Mouse (Mus musculus) hindbrain, embryonic 16.5 days (tissue): ENCODE measurements around the gene Fggy. TPM values are rescaled to one million over a fixed set of nuclear protein-coding genes. Genes with fewer than 3 reads are reported as not detected.

Source experiments
- ATAC-seq: fragments of 200-750 bp; cut with Nextera tagmentation; 2 replicates; pipeline ENCODE4 v1.8.0; 2017; ENCODE audit warnings: moderate TSS enrichment, moderate library complexity
- H3K27ac ChIP-seq: fragments of 300-500 bp; sonication (generic); 2 replicates; pipeline ENCODE4 v1.5.1; 2014; ENCODE audit warnings: low read depth, mild to moderate bottlenecking, control low read depth, low read length, moderate library complexity
- H3K27me3 ChIP-seq: fragments of 300-500 bp; sonication (generic); replicated peaks from 2 replicates; pipeline ENCODE4 v1.6.1; 2014; ENCODE audit warnings: low read length; ENCODE audit not compliant: control insufficient read depth, insufficient read depth
- H3K36me3 ChIP-seq: fragments of 300-500 bp; sonication (generic); 2 replicates; pipeline ENCODE4 v1.6.1; 2014; ENCODE audit warnings: mild to moderate bottlenecking, low read length, moderate library complexity, mixed read lengths; ENCODE audit not compliant: control insufficient read depth, insufficient read depth
- H3K4me1 ChIP-seq: fragments of 300-500 bp; sonication (generic); 2 replicates; pipeline ENCODE4 v1.6.1; 2014; ENCODE audit warnings: low read depth, low read length; ENCODE audit not compliant: control insufficient read depth, insufficient read depth
- H3K4me2 ChIP-seq: fragments of 300-500 bp; sonication (generic); 2 replicates; pipeline ENCODE4 v1.6.1; 2014; ENCODE audit warnings: mild to moderate bottlenecking, low read length, control low read depth, moderate library complexity
- H3K4me3 ChIP-seq: fragments of 300-500 bp; sonication (generic); 2 replicates; pipeline ENCODE4 v1.5.1; 2014; ENCODE audit warnings: mild to moderate bottlenecking, low read length, control low read depth, moderate library complexity
- H3K9ac ChIP-seq: fragments of 300-500 bp; sonication (generic); 2 replicates; pipeline ENCODE4 v1.6.1; 2014; ENCODE audit warnings: low read depth, mild to moderate bottlenecking, control low read depth, low read length, moderate library complexity
- H3K9me3 ChIP-seq: fragments of 300-500 bp; sonication (generic); 2 replicates; pipeline ENCODE4 v1.6.1; 2014; ENCODE audit warnings: mild to moderate bottlenecking, low read length, moderate library complexity; ENCODE audit not compliant: control insufficient read depth
- WGBS: fragments of 180-500 bp; shearing (Covaris S2); extraction: QIAGEN DNeasy Blood & Tissue Kit; methylation state at CpG from one replicate; pipeline ENCODE4 v1.1.7; 2014; 5-methylcytosine and 5-hydroxymethylcytosine counted together
- polyA plus RNA-seq: library from polyadenylated mRNA; unstranded; fragments of >200 nt; fragmentation: Nextera tagmentation; extraction: Ambion mirVana; gene quantifications from 2 replicates; pipeline ENCODE4 v1.2.1, GENCODE M21; 2015

Fggy gene
- polyA plus RNA-seq, 1 experiment from 2014 or later = 8.8 TPM

DNA sequence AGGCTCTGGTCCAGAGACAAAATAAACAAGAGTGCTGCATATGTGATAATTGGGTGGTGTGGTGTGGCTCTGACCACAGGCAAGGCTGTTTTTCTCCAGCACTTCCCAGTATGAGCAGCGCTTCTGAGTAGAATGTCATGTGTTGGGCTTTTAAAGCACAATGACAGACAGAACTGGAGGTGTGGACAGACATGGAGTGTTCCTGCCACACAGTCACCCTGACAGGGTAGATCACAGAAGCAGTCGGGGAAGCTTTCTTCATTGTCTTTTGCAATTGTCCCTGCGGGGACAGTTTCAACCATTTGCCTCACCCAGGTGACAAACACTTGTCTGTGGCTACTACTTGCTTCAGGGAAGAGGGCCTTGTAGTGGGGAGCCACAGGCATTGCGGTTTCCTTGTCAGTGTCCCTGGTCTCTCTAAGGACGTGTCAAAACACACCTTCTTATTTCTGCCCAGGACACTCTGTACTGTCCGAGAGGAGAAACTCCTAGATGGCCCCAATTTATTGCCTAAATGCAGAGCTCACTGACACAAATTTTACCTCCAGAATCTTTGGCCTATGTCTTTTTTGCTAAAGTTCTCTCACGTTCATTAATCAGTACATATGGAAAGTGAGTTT lies 183.9 kb downstream of the Fggy start:
- no peak overlapping the region for H3K9ac ChIP-seq
- WGBS = 81% methylated on average over 7 of the region's 7 CpGs
- H3K4me2 ChIP-seq = no peak overlapping the region
- no peaks in the 10 kb centered on the region for H3K4me1 ChIP-seq
- H3K27ac ChIP-seq = no peak overlapping the region
- no peaks in the 10 kb centered on the region for H3K36me3 ChIP-seq
- H3K27me3 ChIP-seq = no peaks in the 10 kb centered on the region
- no peak overlapping the region for H3K4me3 ChIP-seq
- no peaks in the 10 kb centered on the region for H3K9me3 ChIP-seq
- ATAC-seq = no peak

DNA sequence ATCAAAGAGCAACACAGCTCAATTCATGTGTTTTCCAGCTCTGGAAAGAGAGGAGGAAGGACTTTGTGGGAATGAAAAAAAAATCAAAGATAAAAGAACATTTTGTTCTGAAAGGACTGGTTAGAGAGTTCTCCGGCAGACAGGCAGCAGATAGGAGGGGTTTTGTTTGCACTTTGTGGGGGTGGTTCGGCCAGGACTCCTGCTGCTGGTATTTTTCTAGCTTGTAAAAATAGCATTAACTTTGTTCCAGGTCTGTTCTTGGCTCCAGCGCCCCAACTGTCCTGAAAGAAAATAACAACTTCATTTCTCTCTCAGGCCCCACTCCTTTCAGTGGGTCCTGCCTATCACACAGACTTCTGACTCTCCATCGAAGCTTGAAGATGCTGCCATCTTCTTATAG lies 185.7 kb downstream of the Fggy start:
- Histone ChIP-seq H3K27me3 (no peaks in the 10 kb centered on the region), H3K36me3 (no peaks in the 10 kb centered on the region), H3K9me3 (no peaks in the 10 kb centered on the region), H3K9ac (no peak overlapping the region), H3K27ac (no peak overlapping the region), H3K4me3 (no peak overlapping the region), H3K4me2 (no peak overlapping the region), H3K4me1 (no peaks in the 10 kb centered on the region)
- WGBS = 42% methylated on average over 4 of the region's 4 CpGs
- ATAC-seq = no peak

DNA sequence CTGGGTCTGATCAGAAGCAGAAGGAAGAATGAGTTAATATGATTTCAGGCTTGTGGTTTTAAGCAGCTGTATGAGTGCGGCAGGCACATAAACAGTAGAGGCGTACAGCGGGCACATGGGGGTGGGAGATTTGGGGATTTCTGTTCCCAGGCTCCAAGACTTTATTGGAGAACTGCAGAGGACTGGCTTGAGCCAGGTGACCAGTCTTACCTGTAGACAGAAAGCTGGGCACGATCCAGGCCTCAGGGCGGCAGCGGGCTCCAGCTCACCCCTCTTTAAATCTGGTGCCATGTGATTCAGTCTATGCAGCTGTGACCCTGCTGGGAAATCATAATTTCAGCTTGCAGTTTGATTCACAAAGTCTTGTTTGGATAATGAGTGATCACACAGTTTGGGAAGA lies 189.6 kb downstream of the Fggy start:
- Histone ChIP-seq H3K36me3 (no peaks in the 10 kb centered on the region), H3K4me2 (no peak overlapping the region), H3K4me3 (no peak overlapping the region), H3K27ac (no peak overlapping the region), H3K27me3 (no peaks in the 10 kb centered on the region), H3K9ac (no peak overlapping the region), H3K9me3 (no peaks in the 10 kb centered on the region), H3K4me1 (no peaks in the 10 kb centered on the region)
- ATAC-seq = no peak
- WGBS = 94% methylated on average over 6 of the region's 6 CpGs

DNA sequence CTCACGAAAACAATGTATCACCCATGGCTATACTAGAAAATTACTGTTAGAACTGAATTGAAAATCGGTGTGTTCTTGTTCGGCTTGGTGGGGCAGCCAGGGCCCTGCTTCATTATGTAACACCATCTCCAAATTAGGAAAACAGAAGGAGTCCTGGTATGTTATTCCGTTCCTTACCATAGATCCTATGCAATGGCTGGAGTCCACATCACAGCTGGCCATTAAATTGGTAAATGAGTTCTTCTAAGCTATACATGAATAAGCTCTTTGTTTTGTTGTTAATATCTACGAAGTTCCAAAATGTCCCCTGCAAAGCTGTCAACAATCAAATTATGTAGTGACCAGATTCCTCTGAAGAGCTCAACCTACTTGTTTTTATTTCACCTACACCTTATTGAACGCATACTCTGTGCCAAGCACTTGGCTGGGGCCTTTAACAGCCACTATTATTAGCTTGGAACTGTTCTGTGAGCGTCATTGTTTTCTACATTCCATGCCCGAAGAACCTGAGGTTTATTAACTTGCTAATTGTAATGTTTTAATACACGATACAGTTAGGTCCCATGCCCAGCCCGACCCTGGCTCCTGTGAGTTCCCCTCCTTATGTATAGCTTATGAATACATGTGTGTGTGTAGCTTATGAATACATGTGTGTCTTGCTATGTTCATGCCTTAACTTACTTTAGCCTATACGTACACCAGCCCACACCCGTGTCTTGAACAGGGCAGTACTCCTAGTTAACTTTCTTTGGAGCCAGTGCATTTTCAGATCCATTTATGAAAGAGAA lies 190.3 kb downstream of the Fggy start:
- WGBS = 72% methylated on average over 12 of the region's 12 CpGs
- H3K27me3 ChIP-seq = no peaks in the 10 kb centered on the region
- no peaks in the 10 kb centered on the region for H3K36me3 ChIP-seq
- H3K9ac ChIP-seq = no peak overlapping the region
- H3K4me2 ChIP-seq = no peak overlapping the region
- no peak for ATAC-seq
- H3K4me3 ChIP-seq = no peak overlapping the region
- no peaks in the 10 kb centered on the region for H3K4me1 ChIP-seq
- no peaks in the 10 kb centered on the region for H3K9me3 ChIP-seq
- no peak overlapping the region for H3K27ac ChIP-seq

DNA sequence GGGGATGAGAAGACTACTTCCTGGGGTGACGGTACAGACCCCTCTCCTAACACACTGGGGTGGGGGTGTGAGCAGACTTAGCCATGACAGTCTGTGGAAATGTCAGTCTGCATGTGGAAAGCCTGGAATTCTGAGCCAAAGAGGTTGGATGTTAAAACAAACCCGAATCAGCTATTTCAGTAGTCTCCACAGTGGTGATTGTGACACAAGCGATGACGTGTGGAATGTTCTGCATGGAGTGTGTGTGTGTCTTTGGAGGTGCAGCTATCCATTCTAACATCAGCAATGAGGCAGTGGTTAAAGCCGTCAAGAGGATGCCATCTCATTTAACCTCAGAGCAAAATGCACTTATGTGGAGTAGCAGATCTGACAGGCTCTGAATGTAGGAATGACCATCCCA lies 192.9 kb downstream of the Fggy start:
- Histone ChIP-seq H3K36me3 (no peaks in the 10 kb centered on the region), H3K9ac (no peak overlapping the region), H3K4me2 (no peak overlapping the region), H3K27me3 (no peaks in the 10 kb centered on the region), H3K4me1 (no peaks in the 10 kb centered on the region), H3K27ac (no peak overlapping the region), H3K4me3 (no peak overlapping the region), H3K9me3 (no peaks in the 10 kb centered on the region)
- 90% methylated on average over 5 of the region's 5 CpGs for WGBS
- ATAC-seq = no peak

DNA sequence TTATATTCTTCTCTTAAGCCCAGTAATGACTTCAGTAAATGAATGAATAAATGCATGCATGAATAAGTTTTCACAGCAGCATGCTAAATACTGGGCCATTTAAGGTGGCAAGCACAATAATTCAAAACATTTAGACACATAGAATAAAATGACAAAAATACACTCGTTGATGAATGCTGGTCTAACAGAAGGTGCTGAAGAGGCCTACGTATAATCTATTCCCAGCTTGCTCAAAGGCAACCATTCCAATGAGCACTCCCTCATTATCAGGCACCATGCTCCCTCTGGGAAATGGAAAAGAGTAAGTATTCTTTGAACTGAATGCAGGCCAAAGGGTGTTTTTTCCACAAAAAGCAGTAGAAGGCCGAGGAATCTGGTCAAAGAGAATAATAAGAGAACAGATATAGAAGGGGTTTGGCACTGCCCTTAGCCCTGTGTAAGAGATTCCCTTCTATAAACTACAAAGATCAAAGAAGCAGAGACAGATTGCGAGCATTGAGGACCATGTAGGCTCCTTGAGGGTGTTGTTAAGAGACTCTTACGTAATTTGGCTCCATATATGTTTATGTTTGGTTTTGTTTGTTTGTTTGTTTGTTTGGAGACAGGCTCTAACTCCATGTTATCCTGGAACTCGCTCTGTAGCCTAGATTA lies 195.4 kb downstream of the Fggy start:
- no peaks in the 10 kb centered on the region for H3K9me3 ChIP-seq
- no peaks in the 10 kb centered on the region for H3K4me1 ChIP-seq
- H3K4me3 ChIP-seq = no peak overlapping the region
- no peaks in the 10 kb centered on the region for H3K36me3 ChIP-seq
- no peak overlapping the region for H3K4me2 ChIP-seq
- H3K9ac ChIP-seq = no peak overlapping the region
- no peak for ATAC-seq
- WGBS = 70% methylated on average over 6 of the region's 6 CpGs
- no peaks in the 10 kb centered on the region for H3K27me3 ChIP-seq
- H3K27ac ChIP-seq = no peak overlapping the region

DNA sequence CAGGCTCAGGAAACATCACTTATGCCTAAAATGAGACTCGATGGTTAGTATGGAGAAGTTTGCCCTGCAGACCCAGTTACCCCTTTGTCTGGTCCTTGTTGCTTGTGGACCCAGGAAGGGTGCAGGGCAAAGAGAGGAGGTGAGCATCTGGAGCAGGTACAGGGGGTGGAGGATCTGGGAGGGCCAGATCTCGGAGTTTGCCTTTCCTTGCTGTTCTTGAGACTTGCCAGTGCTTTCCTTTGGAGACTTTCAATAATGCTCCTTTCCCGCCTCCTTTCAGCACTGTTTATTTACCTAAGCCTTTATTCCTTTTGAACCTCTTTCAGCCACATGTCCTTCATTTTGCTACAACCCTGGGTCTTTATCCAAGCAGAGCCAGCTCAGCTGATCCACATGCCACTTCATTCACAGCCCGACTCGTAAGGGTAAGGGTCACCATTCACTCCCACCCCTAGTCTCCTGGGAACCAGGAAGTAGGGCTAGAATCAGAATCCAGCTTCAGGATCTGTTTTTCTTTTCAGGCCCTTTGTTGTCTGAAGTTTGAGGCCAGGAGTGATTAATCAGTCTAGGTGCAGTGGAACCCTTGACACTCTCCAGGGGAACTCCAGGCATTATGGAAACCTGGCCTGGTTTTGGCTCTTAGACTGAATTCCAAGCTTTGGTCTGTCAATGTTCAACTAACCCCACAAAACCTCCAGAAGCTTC lies 201.9 kb downstream of the Fggy start:
- H3K9ac ChIP-seq = no peak overlapping the region
- H3K27me3 ChIP-seq = no peaks in the 10 kb centered on the region
- no peak overlapping the region for H3K27ac ChIP-seq
- H3K9me3 ChIP-seq = no peaks in the 10 kb centered on the region
- H3K4me3 ChIP-seq = no peak overlapping the region
- no peak overlapping the region for H3K4me2 ChIP-seq
- no peaks in the 10 kb centered on the region for H3K36me3 ChIP-seq
- H3K4me1 ChIP-seq = no peaks in the 10 kb centered on the region
- ATAC-seq = no peak
- 54% methylated on average over 5 of the region's 5 CpGs for WGBS

DNA sequence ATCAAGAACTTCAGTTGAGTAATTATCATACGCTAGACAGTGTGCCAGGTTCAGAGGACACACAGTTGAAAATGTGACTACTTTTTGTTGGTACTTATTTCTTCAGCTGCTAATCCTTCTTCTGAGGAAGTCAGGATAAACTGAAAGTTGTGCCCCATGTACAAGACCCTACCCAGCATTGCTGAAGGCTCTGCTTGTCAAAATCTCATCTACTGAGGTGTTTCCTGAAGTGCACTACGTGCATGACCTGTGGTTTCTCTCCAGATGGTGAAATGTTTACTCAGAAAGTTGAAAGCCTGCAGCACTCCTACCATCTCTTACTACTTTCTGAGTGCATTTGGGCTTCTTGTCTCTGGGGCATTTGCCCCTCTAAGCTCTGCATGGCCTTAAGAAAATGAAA lies 208.1 kb downstream of the Fggy start:
- WGBS = 71% methylated on average over 2 of the region's 2 CpGs
- Histone ChIP-seq H3K36me3 (no peaks in the 10 kb centered on the region), H3K9ac (no peak overlapping the region), H3K4me1 (no peaks in the 10 kb centered on the region), H3K27me3 (no peaks in the 10 kb centered on the region), H3K4me3 (no peak overlapping the region), H3K27ac (no peak overlapping the region), H3K9me3 (no peaks in the 10 kb centered on the region), H3K4me2 (no peak overlapping the region)
- no peak for ATAC-seq

DNA sequence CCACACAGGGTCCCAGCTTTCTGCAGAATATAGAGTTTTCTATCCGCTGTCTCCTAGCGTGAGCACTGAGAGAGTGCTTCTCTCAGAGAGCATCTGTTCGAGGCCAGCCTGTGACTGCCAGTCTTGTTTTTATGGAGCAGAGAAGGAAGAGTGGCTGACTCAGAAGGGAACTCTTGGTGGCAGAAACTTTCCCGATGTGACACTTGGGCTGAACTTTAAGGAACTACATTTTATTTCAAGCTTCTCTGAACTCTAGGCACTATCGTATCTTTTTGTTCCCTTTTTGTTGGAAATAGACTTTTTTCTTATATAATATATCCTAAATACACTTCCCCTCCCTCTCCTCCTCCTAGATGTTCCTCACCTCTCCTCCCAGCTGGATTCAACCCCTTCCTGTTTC lies 213.2 kb downstream of the Fggy start:
- Histone ChIP-seq H3K9ac (no peak overlapping the region), H3K4me3 (no peak overlapping the region), H3K9me3 (no peaks in the 10 kb centered on the region), H3K27me3 (no peaks in the 10 kb centered on the region), H3K36me3 (no peaks in the 10 kb centered on the region), H3K4me2 (no peak overlapping the region), H3K27ac (no peak overlapping the region), H3K4me1 (no peaks in the 10 kb centered on the region)
- no peak for ATAC-seq
- 88% methylated on average over 5 of the region's 5 CpGs for WGBS
